Mouse (Mus musculus) ES-E14 (cell line): ENCODE results near the gene Svep1.

Source experiments
- CHD2 ChIP-seq: IDR thresholded peaks from 2 replicates; pipeline ENCODE4 v1.6.1; 2014; ENCODE audit warnings: mild to moderate bottlenecking, low read depth, low read length, inconsistent platforms
- HCFC1 ChIP-seq: IDR thresholded peaks from 2 replicates; pipeline ENCODE4 v1.6.1; 2012; ENCODE audit warnings: low read length, inconsistent platforms, borderline replicate concordance; ENCODE audit not compliant: insufficient read depth
- MAFK ChIP-seq: IDR thresholded peaks from 2 replicates; pipeline ENCODE4 v1.6.1; 2014; ENCODE audit warnings: mild to moderate bottlenecking, low read depth, low read length, inconsistent platforms; ENCODE audit not compliant: insufficient read depth
- ZC3H11A ChIP-seq: IDR thresholded peaks from 2 replicates; pipeline ENCODE4 v1.6.1; 2012; ENCODE audit warnings: low read depth, mild to moderate bottlenecking, inconsistent platforms, low read length, borderline replicate concordance

DNA sequence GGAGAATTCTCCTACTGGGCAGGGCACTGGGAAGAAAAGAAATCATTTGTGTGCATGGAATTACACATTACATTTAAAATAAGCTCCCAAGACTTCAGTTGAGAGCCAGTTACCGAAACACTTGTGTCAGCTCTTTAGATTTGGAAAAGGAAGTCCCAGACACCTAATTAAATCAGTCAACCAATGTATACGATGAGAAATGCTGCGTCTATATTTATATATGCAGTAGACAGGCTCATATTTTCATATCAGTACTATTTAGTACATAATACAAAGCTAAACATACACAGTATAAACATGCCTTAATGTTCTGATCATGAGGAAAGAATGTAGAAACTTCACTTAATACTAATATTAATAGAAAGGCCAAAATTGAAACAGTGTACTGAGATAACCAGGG is 98.3 kb downstream of the Svep1 start:
- TF ChIP-seq HCFC1 (no peak), MAFK (no peak), ZC3H11A (no peak), CHD2 (no peak)
